Mouse (Mus musculus) lung, postnatal 0 days (tissue): ENCODE results near the gene Cited1. TPM values are rescaled to one million over a fixed set of nuclear protein-coding genes. Genes with fewer than 3 reads are reported as not detected.
"Not testable (repeated sequence)": the region's sequence is repeated elsewhere in the genome, so short reads cannot be mapped to it uniquely, and the experiment has no call there.

Experiments
- ATAC-seq: fragments of 200-750 bp; cut with Nextera tagmentation; 2 replicates; pipeline ENCODE4 v1.8.0; 2017; ENCODE audit warnings: moderate library complexity
- DNase-seq: peaks from one replicate; pipeline ENCODE4 v3.0.0-alpha.2; 2016; ENCODE audit warnings: low spot score
- H3K27ac ChIP-seq: fragments of 300-500 bp; sonication (generic); 2 replicates; pipeline ENCODE4 v1.5.1; 2014; ENCODE audit warnings: antibody characterized with exemption, mild to moderate bottlenecking, low read length, mixed read lengths
- H3K27me3 ChIP-seq: fragments of 300-500 bp; sonication (generic); replicated peaks from 2 replicates; pipeline ENCODE4 v1.6.1; 2014; ENCODE audit warnings: low read length, mixed read lengths; ENCODE audit not compliant: insufficient read depth
- H3K36me3 ChIP-seq: fragments of 300-500 bp; sonication (generic); 2 replicates; pipeline ENCODE4 v1.6.1; 2014; ENCODE audit warnings: low read length, mixed read lengths; ENCODE audit not compliant: insufficient read depth
- H3K4me1 ChIP-seq: fragments of 300-500 bp; sonication (generic); 2 replicates; pipeline ENCODE4 v1.6.1; 2014; ENCODE audit warnings: antibody characterized with exemption, low read depth, low read length, mixed read lengths; ENCODE audit not compliant: insufficient read depth
- H3K4me2 ChIP-seq: fragments of 300-500 bp; sonication (generic); replicated peaks from 2 replicates; pipeline ENCODE4 v1.6.1; 2014; ENCODE audit warnings: low read depth, mild to moderate bottlenecking, low read length, moderate library complexity, mixed read lengths
- H3K4me3 ChIP-seq: fragments of 300-500 bp; sonication (generic); 2 replicates; pipeline ENCODE4 v1.5.1; 2014; ENCODE audit warnings: low read depth, low read length
- H3K9ac ChIP-seq: fragments of 300-500 bp; sonication (generic); replicated peaks from 2 replicates; pipeline ENCODE4 v1.6.1; 2014; ENCODE audit warnings: low read depth, mild to moderate bottlenecking
- H3K9me3 ChIP-seq: fragments of 300-500 bp; sonication (generic); 2 replicates; pipeline ENCODE4 v1.6.1; 2016; ENCODE audit warnings: low read length, mixed read lengths
- CTCF ChIP-seq: IDR thresholded peaks from 2 replicates; pipeline ENCODE4 v1.5.1; 2016; ENCODE audit warnings: antibody characterized with exemption, mild to moderate bottlenecking
- EP300 ChIP-seq: IDR thresholded peaks from 2 replicates; pipeline ENCODE4 v1.6.1; 2016; ENCODE audit warnings: antibody characterized with exemption, mild to moderate bottlenecking, control low read depth
- WGBS: fragments of 180-500 bp; shearing (Covaris S2); extraction: QIAGEN DNeasy Blood & Tissue Kit; methylation state at CpG from one replicate; pipeline ENCODE4 v1.1.7; 2014; 5-methylcytosine and 5-hydroxymethylcytosine counted together
- microRNA-seq: library from miRNA; unstranded; fragments of <30 nt; microRNA quantifications from one replicate; pipeline ENCODE4, GENCODE M21; 2016
- polyA plus RNA-seq: library from polyadenylated mRNA; unstranded; fragments of >200 nt; fragmentation: Nextera tagmentation; extraction: Ambion mirVana; gene quantifications from 2 replicates; pipeline ENCODE4 v1.2.1, GENCODE M21; 2015

Gene Cited1
- polyA plus RNA-seq, 1 experiment from 2014 or later = 3.3 TPM

GRCm38 (mm10) chrX:102251221-102251936, 602 bp downstream of the Cited1 start:
- Histone ChIP-seq H3K27ac (no peak overlapping the region), H3K36me3 (no peaks in the 10 kb centered on the region), H3K4me2 (peak overlapping the region; percentile 88), H3K9ac (no peak overlapping the region), H3K9me3 (no peaks in the 10 kb centered on the region), H3K4me1 (no peaks in the 10 kb centered on the region), H3K4me3 (peak overlapping the region; percentile 48), H3K27me3 (no peaks in the 10 kb centered on the region; the same call in 1 of the 2 replicates)
- DNase-seq (no peak), ATAC-seq (peak; percentile 46)
- 5% methylated on average over 20 of the region's 80 CpGs for WGBS
- no peak for TF ChIP-seq EP300
- no peak for TF ChIP-seq CTCF

DNA sequence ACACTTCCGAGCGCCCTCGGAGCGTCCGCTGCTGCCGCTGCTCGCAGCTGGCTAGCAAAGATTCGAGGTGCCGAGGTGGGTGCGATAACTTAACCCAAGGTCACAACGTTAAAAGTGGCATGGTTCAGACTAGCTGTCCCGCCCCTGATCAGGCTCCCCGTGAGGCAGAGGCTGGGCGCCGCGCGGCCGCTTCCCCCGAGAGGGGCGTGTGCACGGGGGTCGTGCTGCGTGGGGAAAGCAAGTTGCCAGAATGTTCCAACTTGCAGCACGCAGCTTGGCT, 1.1 kb downstream of the Cited1 start:
- ATAC-seq = no peak
- H3K9ac ChIP-seq = no peak overlapping the region
- H3K4me1 ChIP-seq = no peaks in the 10 kb centered on the region
- TF ChIP-seq EP300 (no peak), CTCF (no peak)
- DNase-seq = no peak
- peak overlapping the region; percentile 88 for H3K4me2 ChIP-seq
- no peaks in the 10 kb centered on the region for H3K36me3 ChIP-seq
- H3K27me3 ChIP-seq = no peaks in the 10 kb centered on the region; the same call in 1 of the 2 replicates
- peak overlapping the region; percentile 48 for H3K4me3 ChIP-seq
- no peaks in the 10 kb centered on the region for H3K9me3 ChIP-seq
- no peak overlapping the region for H3K27ac ChIP-seq
- WGBS = 15% methylated on average over 22 of the region's 24 CpGs

DNA sequence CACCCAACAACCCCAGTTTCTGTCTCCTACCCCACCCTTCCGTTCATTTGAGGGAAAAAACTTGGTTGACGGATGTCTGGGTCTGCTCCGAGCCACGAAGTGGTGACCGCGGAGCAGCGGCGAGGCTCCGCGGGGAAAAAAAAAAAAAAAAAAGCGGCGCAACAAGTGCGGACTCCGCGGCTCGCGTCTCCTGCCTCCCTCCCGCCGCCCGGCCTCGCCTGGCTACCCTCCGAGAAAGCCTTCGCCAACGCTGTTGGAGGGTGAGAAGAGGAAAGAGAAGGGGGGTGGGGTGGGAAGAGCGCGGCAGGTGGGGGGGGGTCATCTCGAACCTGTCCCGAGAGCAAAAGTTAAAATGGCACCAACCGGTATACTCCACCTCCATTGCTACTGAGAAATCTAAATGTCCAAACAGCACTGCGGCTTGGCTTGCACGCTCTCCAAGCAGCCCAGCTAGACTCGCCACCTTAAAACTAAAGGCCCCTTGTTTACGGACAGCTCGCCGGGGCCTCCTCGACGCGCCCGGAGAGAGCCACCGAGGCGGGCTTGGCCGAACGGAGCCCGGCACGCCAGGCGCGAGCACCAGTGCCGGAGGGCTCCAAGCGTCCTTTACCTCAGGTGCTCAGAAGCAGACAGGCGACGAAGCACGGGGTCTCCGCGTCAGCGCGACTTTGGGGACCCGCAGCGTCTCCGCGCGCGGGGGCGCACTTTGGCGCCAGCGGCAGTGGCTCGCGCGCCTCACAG, 1.7 kb downstream of the Cited1 start:
- Histone ChIP-seq H3K27me3 (no peaks in the 10 kb centered on the region; the same call in 1 of the 2 replicates), H3K9ac (no peak overlapping the region), H3K27ac (no peak overlapping the region), H3K4me2 (peak overlapping the region; percentile 88), H3K4me3 (peak overlapping the region; percentile 48), H3K4me1 (no peaks in the 10 kb centered on the region), H3K36me3 (no peaks in the 10 kb centered on the region), H3K9me3 (no peaks in the 10 kb centered on the region)
- no peak for ATAC-seq
- WGBS = 10% methylated on average over 49 of the region's 68 CpGs
- TF ChIP-seq CTCF (no peak), EP300 (no peak)
- DNase-seq = no peak

GRCm38 (mm10) chrX:102244334-102244733, 7.6 kb downstream of the Cited1 start:
- no peak for ATAC-seq
- Histone ChIP-seq H3K4me2 (no peak overlapping the region), H3K4me1 (no peaks in the 10 kb centered on the region), H3K9ac (no peak overlapping the region), H3K4me3 (no peak overlapping the region), H3K9me3 (no peaks in the 10 kb centered on the region), H3K27ac (no peak overlapping the region), H3K27me3 (0 out of 2 replicates have a peak, but pooled peaks cover 3% of the 10 kb centered on the region), H3K36me3 (no peaks in the 10 kb centered on the region)
- 35% methylated on average over 2 of the region's 2 CpGs for WGBS
- DNase-seq = no peak
- TF ChIP-seq EP300 = no peak
- peak; percentile 27; the same call in 1 of the 2 replicates for TF ChIP-seq CTCF

DNA sequence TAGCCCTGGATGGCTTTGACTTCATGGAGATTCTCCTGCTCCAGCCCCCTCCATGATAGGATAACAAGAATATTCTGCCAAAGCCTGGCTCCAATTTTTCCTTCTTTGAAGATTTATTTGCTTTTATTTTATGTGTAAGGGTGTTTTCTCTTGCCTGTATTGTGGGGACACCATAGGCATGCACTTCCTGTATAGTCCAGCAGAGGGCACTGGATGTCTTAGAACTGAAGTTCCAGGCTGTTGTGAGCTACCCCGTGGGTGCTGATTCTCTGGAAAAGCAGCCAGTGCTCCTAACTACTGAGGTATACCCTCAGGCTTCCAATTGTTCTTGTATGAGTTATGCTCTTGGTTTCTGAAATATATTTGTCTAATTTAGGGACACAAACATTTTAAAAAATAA, 32.9 kb downstream of the Cited1 start:
- no peak overlapping the region for H3K4me3 ChIP-seq
- no peaks in the 10 kb centered on the region for H3K9me3 ChIP-seq
- no peaks in the 10 kb centered on the region for H3K4me1 ChIP-seq
- no peak overlapping the region for H3K4me2 ChIP-seq
- no peak overlapping the region for H3K9ac ChIP-seq
- ATAC-seq (no peak), DNase-seq (peak; percentile 5)
- H3K27ac ChIP-seq = no peak overlapping the region
- TF ChIP-seq CTCF (peak; percentile 74), EP300 (no peak)
- H3K36me3 ChIP-seq = no peaks in the 10 kb centered on the region
- H3K27me3 ChIP-seq = no peaks in the 10 kb centered on the region
- 24% methylated on average over 1 of the region's 1 CpGs for WGBS

- not testable (repeated sequence) for H3K4me3 ChIP-seq, H3K36me3 ChIP-seq, H3K27me3 ChIP-seq, H3K27ac ChIP-seq, H3K4me1 ChIP-seq, H3K4me2 ChIP-seq, H3K9ac ChIP-seq, DNase-seq, ATAC-seq, H3K9me3 ChIP-seq
- TF ChIP-seq CTCF = peak; percentile 57
- WGBS = 48% methylated on average over 9 of the region's 9 CpGs
Observed at GRCm38 (mm10) chrX:102215356-102215755, 36.6 kb downstream of the Cited1 start.

Small RNA genes within 50 kb of the gene (microRNA-seq; reads per million reads assigned to microRNA genes)
- not detected for gene Gm26318

Other genes with a start within 250 kb of the Cited1 start
- gene Rtl5, start 180.9 kb downstream of the Cited1 start, polyA plus RNA-seq = 1.5 and 1.7 TPM in 2 replicates
- 41.4 and 58.7 TPM in 2 replicates for gene Pin4, start 132.7 kb downstream of the Cited1 start, polyA plus RNA-seq
- 0.87 and 1.1 TPM in 2 replicates for gene Ercc6l, start 95.1 kb downstream of the Cited1 start, polyA plus RNA-seq
- 614 and 632 TPM in 2 replicates for gene Rps4x, start 62.8 kb downstream of the Cited1 start, polyA plus RNA-seq